Mouse (Mus musculus): Measurements from ENCODE around the gene Car6. TPM values are rescaled to one million over a fixed set of nuclear protein-coding genes. Genes with fewer than 3 reads are reported as not detected.

Car6 gene
- polyA plus RNA-seq, 1 experiment from 2014 or later, result not detected

- Histone ChIP-seq H3K4me1 (peaks cover 68% of the 10 kb centered on the region), H3K36me3 (peaks cover 31% of the 10 kb centered on the region), H3K4me3 (peak within 1 kb of the TSS; percentile 95), H3K9me3 (replicated peaks) (no peaks in the 10 kb centered on the region), H3K27ac (replicated peaks) (peak within 1 kb of the TSS; percentile 99), H3K27me3 (ENCODE audit: low read depth, poor library complexity, severe bottlenecking) (peaks cover 4% of the 10 kb centered on the region; the same call in 1 of the 2 replicates)
- under 1% methylated on average over 78 of the region's 78 CpGs for WGBS
- peak; percentile 100 for DNase-seq (ENCODE audit: low spot score)
These were observed 35.7 kb upstream of the Car6 start, which contains the start of gene Eno1 for GRCm38 (mm10) chr4:150236521-150237481. Gene Eno1, plus strand, starts transcription at chr4:150236721.

- peaks cover 23% of the 10 kb centered on the region for H3K36me3 ChIP-seq
- H3K9me3 ChIP-seq (replicated peaks), result no peaks in the 10 kb centered on the region
- no peak for DNase-seq (ENCODE audit: low spot score)
- WGBS, result 82% methylated on average over 8 of the region's 8 CpGs
- peak overlapping the region; percentile 95 for H3K4me3 ChIP-seq
- H3K4me1 ChIP-seq, result peaks cover 68% of the 10 kb centered on the region
- peak overlapping the region; percentile 99 for H3K27ac ChIP-seq (replicated peaks)
- H3K27me3 ChIP-seq (ENCODE audit: low read depth, poor library complexity, severe bottlenecking), result peaks cover 9% of the 10 kb centered on the region; the same call in 1 of the 2 replicates
These were observed 34.9 kb upstream of the Car6 start for GRCm38 (mm10) chr4:150236031-150236430.

GRCm38 (mm10) chr4:150235585-150235984 lies 34.5 kb upstream of the Car6 start:
- Histone ChIP-seq H3K27ac (replicated peaks) (peak overlapping the region; percentile 99), H3K36me3 (peaks cover 18% of the 10 kb centered on the region), H3K4me1 (peaks cover 68% of the 10 kb centered on the region), H3K27me3 (ENCODE audit: low read depth, poor library complexity, severe bottlenecking) (peaks cover 9% of the 10 kb centered on the region; the same call in 1 of the 2 replicates), H3K9me3 (replicated peaks) (no peaks in the 10 kb centered on the region), H3K4me3 (no peak overlapping the region)
- DNase-seq (ENCODE audit: low spot score), result no peak
- WGBS, result 87% methylated on average over 4 of the region's 4 CpGs

- Histone ChIP-seq H3K4me3 (no peak overlapping the region), H3K27me3 (ENCODE audit: low read depth, poor library complexity, severe bottlenecking) (peaks cover 9% of the 10 kb centered on the region; the same call in 1 of the 2 replicates), H3K9me3 (replicated peaks) (no peaks in the 10 kb centered on the region), H3K36me3 (peaks cover 11% of the 10 kb centered on the region), H3K4me1 (peaks cover 69% of the 10 kb centered on the region), H3K27ac (replicated peaks) (peak overlapping the region; percentile 99)
- 67% methylated on average over 8 of the region's 8 CpGs for WGBS
- no peak for DNase-seq (ENCODE audit: low spot score)
These were observed 33.6 kb upstream of the Car6 start for GRCm38 (mm10) chr4:150234599-150235327.

- Histone ChIP-seq H3K27ac (replicated peaks) (no peak overlapping the region), H3K27me3 (ENCODE audit: low read depth, poor library complexity, severe bottlenecking) (peaks cover 9% of the 10 kb centered on the region; the same call in 1 of the 2 replicates)
These were observed 30.7 kb upstream of the Car6 start for GRCm38 (mm10) chr4:150231871-150232270.

GRCm38 (mm10) chr4:150230460-150231407 lies 29.6 kb upstream of the Car6 start:
- peaks cover 9% of the 10 kb centered on the region; the same call in 1 of the 2 replicates for H3K27me3 ChIP-seq (ENCODE audit: low read depth, poor library complexity, severe bottlenecking)
- no peaks in the 10 kb centered on the region for H3K36me3 ChIP-seq
- peak overlapping the region; percentile 76 for H3K27ac ChIP-seq (replicated peaks)
- H3K4me3 ChIP-seq, result peak overlapping the region; percentile 28
- no peak for DNase-seq (ENCODE audit: low spot score)
- WGBS, result 3% methylated on average over 21 of the region's 21 CpGs
- H3K9me3 ChIP-seq (replicated peaks), result no peaks in the 10 kb centered on the region
- peaks cover 58% of the 10 kb centered on the region for H3K4me1 ChIP-seq

More at GRCm38 (mm10) chr4:150231871-150232270, 30.7 kb upstream of the Car6 start:
- no peak for DNase-seq (ENCODE audit: low spot score)
- H3K4me3 ChIP-seq, result no peak overlapping the region
- 47% methylated on average over 8 of the region's 8 CpGs for WGBS
- H3K36me3 ChIP-seq, result no peaks in the 10 kb centered on the region
- no peaks in the 10 kb centered on the region for H3K9me3 ChIP-seq (replicated peaks)
- peaks cover 65% of the 10 kb centered on the region for H3K4me1 ChIP-seq

GRCm38 (mm10) chr4:150229747-150230390 lies 28.7 kb upstream of the Car6 start:
- peaks cover 9% of the 10 kb centered on the region; the same call in 1 of the 2 replicates for H3K27me3 ChIP-seq (ENCODE audit: low read depth, poor library complexity, severe bottlenecking)
- peak overlapping the region; percentile 76 for H3K27ac ChIP-seq (replicated peaks)
- no peaks in the 10 kb centered on the region for H3K9me3 ChIP-seq (replicated peaks)
- WGBS, result 21% methylated on average over 11 of the region's 15 CpGs
- DNase-seq (ENCODE audit: low spot score), result no peak
- peaks cover 49% of the 10 kb centered on the region for H3K4me1 ChIP-seq
- no peak overlapping the region for H3K4me3 ChIP-seq
- no peaks in the 10 kb centered on the region for H3K36me3 ChIP-seq

- Histone ChIP-seq H3K4me3 (no peak overlapping the region), H3K36me3 (no peaks in the 10 kb centered on the region), H3K27me3 (ENCODE audit: low read depth, poor library complexity, severe bottlenecking) (peaks cover 9% of the 10 kb centered on the region; the same call in 1 of the 2 replicates), H3K9me3 (replicated peaks) (no peaks in the 10 kb centered on the region), H3K4me1 (peaks cover 42% of the 10 kb centered on the region), H3K27ac (replicated peaks) (no peak overlapping the region)
- WGBS, result 47% methylated on average over 7 of the region's 7 CpGs
- DNase-seq (ENCODE audit: low spot score), result no peak
These were observed 27.6 kb upstream of the Car6 start for GRCm38 (mm10) chr4:150228581-150229348.

- 68% methylated on average over 7 of the region's 7 CpGs for WGBS
- Histone ChIP-seq H3K9me3 (replicated peaks) (no peaks in the 10 kb centered on the region), H3K4me3 (no peak overlapping the region), H3K36me3 (no peaks in the 10 kb centered on the region), H3K27ac (replicated peaks) (no peak overlapping the region), H3K27me3 (ENCODE audit: low read depth, poor library complexity, severe bottlenecking) (peaks cover 7% of the 10 kb centered on the region; the same call in 1 of the 2 replicates), H3K4me1 (peaks cover 40% of the 10 kb centered on the region)
- DNase-seq (ENCODE audit: low spot score), result no peak
These were observed 25.9 kb upstream of the Car6 start for GRCm38 (mm10) chr4:150226818-150227688.

GRCm38 (mm10) chr4:150225700-150226099 lies 24.6 kb upstream of the Car6 start:
- Histone ChIP-seq H3K4me1 (peaks cover 35% of the 10 kb centered on the region), H3K27ac (replicated peaks) (no peak overlapping the region), H3K36me3 (no peaks in the 10 kb centered on the region), H3K27me3 (ENCODE audit: low read depth, poor library complexity, severe bottlenecking) (peaks cover 8% of the 10 kb centered on the region; the same call in 1 of the 2 replicates), H3K4me3 (no peak overlapping the region), H3K9me3 (replicated peaks) (no peaks in the 10 kb centered on the region)
- WGBS, result 96% methylated on average over 1 of the region's 1 CpGs
- DNase-seq (ENCODE audit: low spot score), result no peak

Measured in midbrain, embryonic 10.5 days (tissue).